Mouse (Mus musculus) thymus, adult 18-20 months (tissue): ENCODE measurements around the gene 1300017J02Rik.

Source experiments
- DNase-seq, 2 experiments: peaks; one replicate each; pipeline ENCODE4 v3.0.0; 2022; ENCODE audit warnings: mixed read lengths in 2 of 2

1300017J02Rik gene

GRCm38 (mm10) chr9:103208802-103209423 is 96.0 kb downstream of the 1300017J02Rik start:
- no peak for DNase-seq

DNA sequence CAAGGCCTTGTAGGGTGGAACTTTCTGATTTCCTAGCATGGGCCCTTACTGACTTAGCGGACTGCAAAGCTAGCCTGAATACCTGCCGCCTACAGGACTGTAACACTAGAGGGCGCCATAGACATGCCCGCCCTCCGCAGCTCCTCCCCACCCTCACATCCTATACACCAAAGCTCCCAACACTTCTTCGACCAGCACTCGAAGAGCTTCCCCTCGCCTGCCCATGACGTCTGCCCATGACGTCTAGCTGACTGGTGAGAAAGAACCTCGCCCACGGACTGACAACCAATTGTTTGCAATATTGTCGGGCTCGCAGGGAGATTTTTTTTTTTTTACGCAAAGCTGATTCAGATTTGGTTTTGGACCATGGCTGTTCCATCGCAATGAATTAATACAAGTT is 97.0 kb downstream of the 1300017J02Rik start:
- peak; percentile 51 to 68 for DNase-seq

DNA sequence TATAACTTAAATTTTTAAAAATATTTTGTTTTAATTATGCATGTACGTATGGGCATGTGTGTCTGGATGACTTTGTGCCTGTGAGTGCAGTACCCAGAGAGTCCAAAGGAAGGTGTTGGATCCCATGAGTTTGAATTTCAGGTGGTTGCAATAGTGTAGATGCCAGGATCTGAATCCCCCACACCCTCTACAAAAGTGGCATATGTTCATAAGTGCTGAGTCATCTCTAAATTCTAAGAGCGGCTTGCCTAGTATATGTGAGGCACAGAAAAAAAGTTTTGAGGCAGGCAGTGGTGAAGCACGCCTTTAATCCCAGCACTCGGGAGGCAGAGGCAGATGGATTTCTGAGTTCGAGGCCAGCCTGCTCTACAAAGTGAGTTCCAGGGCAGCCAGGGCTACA is 99.1 kb downstream of the 1300017J02Rik start:
- no peak for DNase-seq

DNA sequence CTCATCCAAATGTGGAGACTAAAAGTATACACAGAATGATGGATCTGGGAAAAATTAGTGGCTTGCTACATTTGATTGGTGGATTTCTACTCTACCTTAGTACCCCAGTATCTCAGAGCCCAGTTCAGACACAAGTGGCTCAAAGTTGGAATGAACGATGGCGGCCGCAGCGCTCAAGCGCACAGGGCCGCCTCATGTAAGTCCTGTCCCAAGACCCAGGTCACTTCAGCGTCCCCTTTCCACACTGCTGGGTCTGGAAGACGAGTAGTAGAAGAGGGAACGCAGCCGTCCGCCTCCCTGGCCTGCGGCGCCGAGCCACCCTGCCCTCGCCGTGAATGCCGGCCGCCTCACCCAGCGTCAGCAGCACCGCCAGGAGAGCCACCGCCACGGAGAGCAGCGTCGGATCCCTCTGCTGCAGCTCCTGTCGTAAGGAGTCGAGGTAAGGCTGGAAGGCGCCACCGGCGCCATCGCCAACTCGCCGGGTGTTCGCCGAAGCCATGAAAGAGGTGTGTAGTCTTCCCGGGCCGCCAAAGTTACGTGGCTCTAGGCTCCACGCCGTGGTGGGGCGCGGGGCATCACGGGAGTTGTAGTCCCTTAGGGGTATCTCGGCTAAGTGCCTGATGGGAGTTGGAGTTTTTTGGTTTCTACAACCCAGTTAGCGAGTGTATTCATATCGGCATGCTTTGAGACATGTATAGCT is 103.2 kb downstream of the 1300017J02Rik start, which contains the start of gene Srprb:
Gene Srprb, minus strand, starts transcription at position 577 of the 700 bp plus-strand sequence.
- DNase-seq = peak; percentile 86 to 87
